Mouse (Mus musculus) liver, embryonic 11.5 days (tissue): ENCODE data around the gene Agap1. TPM values are rescaled to one million over a fixed set of nuclear protein-coding genes. Genes with fewer than 3 reads are reported as not detected.

Experiments
- ATAC-seq: fragments of 200-750 bp; cut with Nextera tagmentation; replicated peaks from 2 replicates; pipeline ENCODE4 v1.8.0; 2017; ENCODE audit warnings: moderate number of reproducible peaks, mild to moderate bottlenecking, moderate TSS enrichment, moderate library complexity; ENCODE audit not compliant: low FRiP score
- DNase-seq: peaks from one replicate; pipeline ENCODE4 v3.0.0-alpha.2; 2017; ENCODE audit warnings: low spot score
- H3K27ac ChIP-seq: fragments of 300-500 bp; sonication (generic); 2 replicates; pipeline ENCODE4 v1.5.1; 2014; ENCODE audit warnings: mild to moderate bottlenecking, low read depth, low read length, control low read depth
- H3K27me3 ChIP-seq: fragments of 300-500 bp; sonication (generic); replicated peaks from 2 replicates; pipeline ENCODE4 v1.6.1; 2014; ENCODE audit warnings: low read length, mixed read lengths; ENCODE audit not compliant: control insufficient read depth, insufficient read depth
- H3K36me3 ChIP-seq: fragments of 300-500 bp; sonication (generic); 2 replicates; pipeline ENCODE4 v1.6.1; 2014; ENCODE audit warnings: mild to moderate bottlenecking, low read length, moderate library complexity, mixed read lengths; ENCODE audit not compliant: control insufficient read depth, insufficient read depth
- H3K4me1 ChIP-seq: fragments of 300-500 bp; sonication (generic); replicated peaks from 2 replicates; pipeline ENCODE4 v1.6.1; 2014; ENCODE audit warnings: low read length, mixed read lengths; ENCODE audit not compliant: control insufficient read depth, insufficient read depth
- H3K4me2 ChIP-seq: fragments of 300-500 bp; sonication (generic); 2 replicates; pipeline ENCODE4 v1.6.1; 2014; ENCODE audit warnings: mild to moderate bottlenecking, control low read depth, moderate library complexity
- H3K4me3 ChIP-seq: fragments of 300-500 bp; sonication (generic); 2 replicates; pipeline ENCODE4 v1.5.1; 2014; ENCODE audit warnings: low read depth, low read length, control low read depth
- H3K9ac ChIP-seq: fragments of 300-500 bp; sonication (generic); 2 replicates; pipeline ENCODE4 v1.6.1; 2014; ENCODE audit warnings: low read depth, low read length, control low read depth
- H3K9me3 ChIP-seq: fragments of 300-500 bp; sonication (generic); 2 replicates; pipeline ENCODE4 v1.6.1; 2016; ENCODE audit warnings: low read length, inconsistent platforms, mixed read lengths; ENCODE audit not compliant: control insufficient read depth
- WGBS: fragments of 180-500 bp; shearing (Covaris S2); extraction: QIAGEN DNeasy Blood & Tissue Kit; methylation state at CpG from one replicate; pipeline ENCODE4 v1.1.7; 2014; 5-methylcytosine and 5-hydroxymethylcytosine counted together
- polyA plus RNA-seq: library from polyadenylated mRNA; unstranded; fragments of >200 nt; fragmentation: Nextera tagmentation; extraction: Ambion mirVana; gene quantifications from 2 replicates; pipeline ENCODE4 v1.2.1, GENCODE M21; 2014

Agap1 gene
- polyA plus RNA-seq, 1 experiment from 2014 or later, result 4.6 TPM

- 66% methylated on average over 18 of the region's 18 CpGs for WGBS
- Histone ChIP-seq H3K36me3 (no peaks in the 10 kb centered on the region), H3K4me2 (no peak overlapping the region), H3K9ac (no peak overlapping the region), H3K4me3 (no peak overlapping the region), H3K9me3 (no peaks in the 10 kb centered on the region), H3K27ac (no peak overlapping the region), H3K27me3 (no peaks in the 10 kb centered on the region), H3K4me1 (no peaks in the 10 kb centered on the region; the same call in 1 of the 2 replicates)
- ATAC-seq (no peak), DNase-seq (no peak)
These were observed 83.7 kb downstream of the Agap1 start for GRCm38 (mm10) chr1:89538163-89538946.

DNA sequence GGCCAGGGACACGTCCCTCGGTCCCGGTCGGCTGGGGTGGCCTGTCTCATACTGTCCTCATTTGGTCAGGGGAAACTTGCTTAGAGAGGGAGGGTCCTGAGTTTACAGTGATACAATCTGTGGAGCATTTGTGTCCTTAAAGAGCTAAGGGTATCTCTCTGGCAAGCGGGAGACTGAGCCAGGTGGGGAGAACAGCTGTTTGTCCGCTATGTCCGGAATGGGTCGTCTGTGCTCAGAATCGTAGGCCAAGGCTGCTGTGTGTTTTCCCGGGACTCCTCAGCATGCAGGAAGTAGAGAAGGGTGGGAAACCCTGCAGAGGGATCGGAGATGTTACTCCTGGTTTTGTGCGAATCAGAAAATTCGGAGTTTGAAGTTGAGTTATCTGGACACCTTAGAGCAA is 84.5 kb downstream of the Agap1 start:
- peaks cover 3% of the 10 kb centered on the region; the same call in 1 of the 2 replicates for H3K4me1 ChIP-seq
- H3K4me2 ChIP-seq, result no peak overlapping the region
- no peak for ATAC-seq

DNA sequence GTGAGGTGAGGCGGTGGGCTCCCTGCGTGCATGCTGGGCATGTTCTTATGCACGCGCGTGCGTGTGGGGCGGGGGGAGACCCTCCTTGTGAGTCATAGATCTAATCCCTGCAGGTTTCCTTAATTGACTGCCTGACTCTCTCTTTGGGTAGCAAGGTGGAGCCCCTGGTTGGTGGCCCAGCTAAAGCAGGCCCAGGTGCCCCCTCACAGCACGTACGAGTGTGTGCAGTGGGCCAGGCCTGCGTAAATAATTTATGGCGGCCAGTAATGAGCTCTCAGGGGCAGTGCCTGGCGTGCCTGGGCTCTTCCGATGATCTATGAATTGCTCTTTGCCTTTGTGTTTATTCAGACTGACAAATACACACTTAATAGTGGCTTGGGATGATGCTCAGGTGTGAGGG is 86.5 kb downstream of the Agap1 start:
- peaks cover 3% of the 10 kb centered on the region; the same call in 1 of the 2 replicates for H3K4me1 ChIP-seq
- no peaks in the 10 kb centered on the region for H3K9me3 ChIP-seq
- no peaks in the 10 kb centered on the region for H3K27me3 ChIP-seq
- 83% methylated on average over 13 of the region's 13 CpGs for WGBS
- H3K27ac ChIP-seq, result no peak overlapping the region
- no peak overlapping the region for H3K9ac ChIP-seq
- no peak overlapping the region for H3K4me2 ChIP-seq
- no peak overlapping the region for H3K4me3 ChIP-seq
- ATAC-seq (no peak), DNase-seq (no peak)
- H3K36me3 ChIP-seq, result no peaks in the 10 kb centered on the region

More for the DNA sequence above, 84.5 kb downstream of the Agap1 start:
- DNase-seq, result no peak
- H3K9me3 ChIP-seq, result no peaks in the 10 kb centered on the region
- H3K36me3 ChIP-seq, result no peaks in the 10 kb centered on the region
- no peak overlapping the region for H3K4me3 ChIP-seq
- no peak overlapping the region for H3K27ac ChIP-seq
- no peaks in the 10 kb centered on the region for H3K27me3 ChIP-seq
- WGBS, result 79% methylated on average over 13 of the region's 13 CpGs
- H3K9ac ChIP-seq, result no peak overlapping the region

- no peak overlapping the region for H3K4me2 ChIP-seq
- DNase-seq (no peak), ATAC-seq (no peak)
- no peak overlapping the region for H3K4me3 ChIP-seq
- H3K9ac ChIP-seq, result no peak overlapping the region
- H3K9me3 ChIP-seq, result no peaks in the 10 kb centered on the region
- peaks cover 6% of the 10 kb centered on the region for H3K4me1 ChIP-seq
- H3K27ac ChIP-seq, result no peak overlapping the region
- no peaks in the 10 kb centered on the region for H3K36me3 ChIP-seq
- 64% methylated on average over 6 of the region's 6 CpGs for WGBS
- no peaks in the 10 kb centered on the region for H3K27me3 ChIP-seq
These were observed 87.9 kb downstream of the Agap1 start for GRCm38 (mm10) chr1:89542464-89542863.

- WGBS, result 55% methylated on average over 6 of the region's 6 CpGs
- ATAC-seq, result no peak
- H3K4me3 ChIP-seq, result no peak overlapping the region
- H3K9me3 ChIP-seq, result no peaks in the 10 kb centered on the region
- H3K27ac ChIP-seq, result no peak overlapping the region
- no peaks in the 10 kb centered on the region for H3K36me3 ChIP-seq
- no peak overlapping the region for H3K9ac ChIP-seq
- DNase-seq, result no peak
- H3K4me1 ChIP-seq, result peaks cover 12% of the 10 kb centered on the region
- no peaks in the 10 kb centered on the region for H3K27me3 ChIP-seq
- H3K4me2 ChIP-seq, result no peak overlapping the region
These were observed 88.7 kb downstream of the Agap1 start for GRCm38 (mm10) chr1:89543312-89543711.

DNA sequence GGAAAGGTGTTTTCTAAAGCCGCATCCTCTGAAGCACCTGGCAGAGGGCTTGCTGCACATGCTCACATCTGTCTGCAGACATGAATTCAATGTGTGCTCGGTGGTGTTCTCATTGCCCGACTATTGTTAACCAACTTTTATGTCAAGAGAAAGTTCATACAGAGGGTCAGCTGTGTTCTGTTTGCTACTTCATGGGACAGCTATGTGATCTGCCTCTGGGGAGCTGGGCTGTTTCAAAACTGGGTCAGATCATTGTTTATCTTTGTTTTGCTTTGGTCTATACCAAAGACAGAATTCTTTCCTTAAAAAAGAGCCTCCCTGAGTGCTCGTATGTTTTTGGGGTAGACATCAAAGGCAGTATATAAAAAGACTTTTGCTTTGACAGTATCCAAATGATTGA is 89.5 kb downstream of the Agap1 start:
- DNase-seq, result no peak
- 90% methylated on average over 4 of the region's 4 CpGs for WGBS
- Histone ChIP-seq H3K27me3 (no peaks in the 10 kb centered on the region), H3K36me3 (no peaks in the 10 kb centered on the region), H3K4me1 (peaks cover 12% of the 10 kb centered on the region), H3K4me3 (no peak overlapping the region), H3K4me2 (no peak overlapping the region), H3K9ac (no peak overlapping the region), H3K9me3 (no peaks in the 10 kb centered on the region), H3K27ac (no peak overlapping the region)
- ATAC-seq, result no peak

DNA sequence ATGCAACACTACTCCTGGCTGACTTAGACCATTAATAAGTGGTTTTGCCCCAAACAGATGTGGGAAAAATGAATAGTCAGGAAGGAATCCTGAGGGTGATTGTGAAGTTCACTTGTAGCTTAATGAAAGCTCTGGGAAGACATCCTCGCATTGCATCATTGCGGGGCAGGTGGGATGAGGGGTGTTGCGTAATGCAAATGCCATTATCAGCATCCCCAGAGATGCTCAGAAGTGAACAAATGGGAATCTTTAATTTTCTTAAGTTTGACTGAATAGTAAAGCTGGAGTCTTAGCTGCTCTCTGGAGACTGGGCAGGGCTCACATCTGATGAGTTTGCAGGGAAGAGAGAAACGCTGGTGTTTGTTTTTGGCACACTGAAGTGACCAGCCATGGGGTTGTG is 90.5 kb downstream of the Agap1 start:
- no peak for ATAC-seq
- DNase-seq, result no peak
- no peaks in the 10 kb centered on the region for H3K9me3 ChIP-seq
- no peak overlapping the region for H3K27ac ChIP-seq
- H3K4me3 ChIP-seq, result no peak overlapping the region
- WGBS, result 87% methylated on average over 4 of the region's 4 CpGs
- H3K4me1 ChIP-seq, result peaks cover 12% of the 10 kb centered on the region
- no peak overlapping the region for H3K9ac ChIP-seq
- no peak overlapping the region for H3K4me2 ChIP-seq
- H3K27me3 ChIP-seq, result no peaks in the 10 kb centered on the region
- H3K36me3 ChIP-seq, result no peaks in the 10 kb centered on the region

GRCm38 (mm10) chr1:89547525-89548504 is 93.2 kb downstream of the Agap1 start:
- Histone ChIP-seq H3K36me3 (no peaks in the 10 kb centered on the region), H3K9me3 (no peaks in the 10 kb centered on the region), H3K27ac (no peak overlapping the region), H3K4me3 (no peak overlapping the region), H3K4me1 (peaks cover 13% of the 10 kb centered on the region), H3K9ac (no peak overlapping the region), H3K4me2 (no peak overlapping the region), H3K27me3 (no peaks in the 10 kb centered on the region)
- ATAC-seq (no peak), DNase-seq (no peak)
- 72% methylated on average over 18 of the region's 18 CpGs for WGBS
